In the genomic region with DNA sequence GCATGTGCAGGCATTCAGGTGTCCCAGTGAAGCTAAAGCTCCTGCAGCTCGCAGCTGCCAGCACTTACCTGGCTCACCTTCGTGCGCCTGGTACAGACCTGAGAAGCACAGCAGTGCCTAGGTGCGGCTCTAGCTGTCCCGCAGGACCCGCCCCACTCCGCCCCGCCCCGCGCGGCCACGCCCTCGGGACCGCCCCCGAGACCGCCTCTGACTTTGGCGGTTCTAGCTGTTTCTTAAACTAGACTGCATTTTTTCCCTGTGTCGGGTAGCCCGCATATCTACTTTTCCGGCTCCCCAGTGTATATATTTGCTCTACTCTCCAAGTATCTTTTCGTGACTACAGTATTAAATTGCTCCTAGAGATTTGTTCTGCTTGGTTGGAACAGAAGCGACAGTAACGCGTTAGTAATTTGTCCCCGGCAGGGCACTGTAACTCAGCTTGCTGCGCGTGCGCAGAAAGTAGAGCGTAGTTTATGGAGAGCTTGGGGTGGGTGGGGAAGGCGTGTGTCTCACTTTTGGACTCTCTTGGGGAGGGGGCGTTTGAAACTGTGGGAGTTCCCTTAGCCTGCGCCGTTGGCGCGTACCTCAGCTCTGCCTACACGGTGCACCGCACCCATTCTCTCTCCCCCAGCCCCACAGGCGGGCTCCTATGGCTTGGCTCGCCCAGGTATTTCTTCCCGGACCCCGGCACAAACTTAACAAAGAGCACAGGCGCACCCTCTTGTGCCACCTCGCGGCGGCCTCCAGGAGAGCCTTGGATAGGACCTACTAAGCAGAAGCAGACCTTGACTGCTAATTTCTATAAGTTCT, we compare ENCODE assay signal across 8 mouse cellular contexts. TPM values are rescaled to one million over a fixed set of nuclear protein-coding genes. Genes with fewer than 3 reads are reported as not detected.
DNase-seq lines count a peak whose midpoint lies in the region; ATAC-seq and TF ChIP-seq lines count a peak whose summit lies in the region.

Mgst3 (minus strand) TSS at position 159 of the 810 bp plus-strand sequence.

- peak; percentile 95 for DNase-seq in ES-E14 (ENCODE audit: low read depth, low spot score)
- DNase-seq in cerebellum, adult 11-12 months = peak; percentile 94
- peak; percentile 83 for DNase-seq in heart, postnatal 25 days (ENCODE audit: low spot score)
- peak; percentile 90 to 97 for DNase-seq in layer of hippocampus, adult 18-20 months (ENCODE audit: low spot score in 2 of 2)
- peak; percentile 95 for DNase-seq in lung, adult 2 months
- DNase-seq in thymus, adult 18-20 months = peak; percentile 87 to 89

- H3K4me2 ChIP-seq in forebrain, embryonic 15.5 days (replicated peaks) = peak within 1 kb of the TSS; percentile 80

- peaks cover 0 to 2% of the 10 kb centered on the region in 2 experiments; a peak in 1 of 4 replicates for H3K4me1 ChIP-seq in ES-E14 (ENCODE audit: control insufficient read depth in 2 of 2, insufficient read depth in 2 of 2, low read length in 2 of 2, poor library complexity in 1 of 2)
- H3K4me1 ChIP-seq in forebrain, embryonic 15.5 days = peaks cover 17% of the 10 kb centered on the region
- H3K4me1 ChIP-seq in lung, adult 2 months (ENCODE audit: control insufficient read depth, insufficient read depth, low read length) = peaks cover 3% of the 10 kb centered on the region; the same call in 1 of the 2 replicates

- no peaks in the 10 kb centered on the region for H3K36me3 ChIP-seq in ES-E14 (ENCODE audit: control insufficient read depth, insufficient read depth, low read length, poor library complexity, severe bottlenecking)
- H3K36me3 ChIP-seq in forebrain, embryonic 15.5 days = no peaks in the 10 kb centered on the region

- WGBS in forebrain, embryonic 15.5 days = under 1% methylated on average over 45 of the region's 45 CpGs
- WGBS in lung, adult 2 months = under 1% methylated on average over 45 of the region's 45 CpGs

- no peaks in the 10 kb centered on the region for H3K9me3 ChIP-seq in ES-E14 (ENCODE audit: control insufficient read depth, insufficient read depth, low read depth, low read length)
- no peaks in the 10 kb centered on the region for H3K9me3 ChIP-seq in forebrain, embryonic 15.5 days

- peak within 1 kb of the TSS; percentile 97 for H3K9ac ChIP-seq in ES-E14 (ENCODE audit: insufficient read depth, low read depth, low read length, poor library complexity, severe bottlenecking)
- peak within 1 kb of the TSS; percentile 54 for H3K9ac ChIP-seq in forebrain, embryonic 15.5 days (replicated peaks)

- intact Hi-C loops in heart, postnatal 25 days (cut with DNase I) = loop anchor here (1.0 kb wide), 1 partner anchor 24 kb away; no protein-coding TSS in a partner anchor

- in situ Hi-C loops in ES-E14 (cut with MboI; ENCODE audit: low sequenced_read_pairs in 2 of 2, unreplicated experiment in 2 of 2) = no loop called here

- H3K27me3 ChIP-seq in forebrain, embryonic 15.5 days = no peaks in the 10 kb centered on the region

- peak within 1 kb of the TSS; percentile 65; the same call in 1 of the 2 replicates for H3K27ac ChIP-seq in ES-E14 (ENCODE audit: insufficient read depth, low read depth, low read length, poor library complexity, severe bottlenecking)
- H3K27ac ChIP-seq in forebrain, embryonic 15.5 days (replicated peaks) = peak within 1 kb of the TSS; percentile 84

- peak; percentile 96 for ATAC-seq in forebrain, embryonic 15.5 days (replicated peaks)
- peak; percentile 86 for ATAC-seq in neutrophil, adult 5-6 weeks (ENCODE audit: extremely low read depth, insufficient number of reproducible peaks, low FRiP score, poor library complexity, severe bottlenecking)

- TF ChIP-seq POLR2A in lung, adult 2 months (IDR thresholded peaks at IDR 0.05; ENCODE audit: borderline replicate concordance, extremely low read depth, low read depth, low read length) = peak; percentile 90; the same call in 1 of the 2 replicates

- peak within 1 kb of the TSS; percentile 90 to 97 for H3K4me3 ChIP-seq in ES-E14 (ENCODE audit: insufficient read depth in 1 of 2, low read depth in 1 of 2, low read length in 2 of 2, poor library complexity in 1 of 2, severe bottlenecking in 1 of 2)
- H3K4me3 ChIP-seq in forebrain, embryonic 15.5 days = peak within 1 kb of the TSS; percentile 64
- peak within 1 kb of the TSS; percentile 100 for H3K4me3 ChIP-seq in lung, adult 2 months (replicated peaks; ENCODE audit: extremely low read depth, low read depth, low read length)

- TF ChIP-seq CTCF in lung, adult 2 months (IDR thresholded peaks at IDR 0.05; ENCODE audit: insufficient read depth, low read length) = peak; percentile 60

TF ChIP-seq in ES-E14, 5 proteins besides CTCF, POLR2A, EP300 and RAD21:
- TF ChIP-seq ZC3H11A (IDR thresholded peaks at IDR 0.05; ENCODE audit: borderline replicate concordance, low read depth, low read length) = 0 out of 2 replicates have a peak, but pooled peaks have one; percentile 36
- TF ChIP-seq MAFK (IDR thresholded peaks at IDR 0.05; ENCODE audit: insufficient read depth, low read depth, low read length) = no peak
- peak; percentile 23; the same call in 1 of the 2 replicates for TF ChIP-seq CHD2 (IDR thresholded peaks at IDR 0.05; ENCODE audit: low read depth, low read length)
- TF ChIP-seq HCFC1 (IDR thresholded peaks at IDR 0.05; ENCODE audit: borderline replicate concordance, insufficient read depth, low read length) = peak; percentile 63; the same call in 1 of the 2 replicates
- TF ChIP-seq ZNF384 (IDR thresholded peaks at IDR 0.05; ENCODE audit: low read depth, low read length) = no peak

RNA-seq across cellular contexts. Expression of gene Mgst3, which starts in this region (rescaled TPM):
- total RNA-seq in ES-E14 (2012; rRNA removed) = 34.4 and 52.5 TPM in 2 replicates
- 95.3 and 98.6 TPM in 2 replicates for polyA plus RNA-seq in forebrain, embryonic 15.5 days (2015; fragmentation: Nextera tagmentation; extraction: Ambion mirVana)
- 100 to 1,000 TPM; 284 to 285 TPM for total RNA-seq in heart, postnatal 25 days (2021)
- 10 to 100 TPM; 75.3 to 76.5 TPM for total RNA-seq in layer of hippocampus, adult 18-20 months (2021)
- polyA plus RNA-seq in lung, adult 2 months (2012; rRNA removed) = 132 and 150 TPM in 2 replicates
- 3.1 and 3.5 TPM in 2 replicates for total RNA-seq in neutrophil, adult 5-6 weeks (2017)

Comparison
In these comparisons a context has a peak if more than half of its experiments do, and no peak if none do; other contexts are left out.
1. Peak in every context shown above with its lines: DNase-seq, ATAC-seq, H3K4me3 ChIP-seq and H3K27ac ChIP-seq.